Mouse (Mus musculus): ENCODE data around the gene Trrap. TPM values are rescaled to one million over a fixed set of nuclear protein-coding genes. Genes with fewer than 3 reads are reported as not detected.
"Not testable (repeated sequence)": the region's sequence is repeated elsewhere in the genome, so short reads cannot be mapped to it uniquely, and the experiment has no call there.

Gene Trrap
- total RNA-seq (2012; rRNA removed), result 55.0 and 55.4 TPM in 2 replicates
- 15.3 and 18.2 TPM in 2 replicates for total RNA-seq (2014; rRNA removed)
- 69.7 and 77.0 TPM in 2 replicates for polyA plus RNA-seq (2012; ENCODE audit: insufficient read length, low read depth)

DNA sequence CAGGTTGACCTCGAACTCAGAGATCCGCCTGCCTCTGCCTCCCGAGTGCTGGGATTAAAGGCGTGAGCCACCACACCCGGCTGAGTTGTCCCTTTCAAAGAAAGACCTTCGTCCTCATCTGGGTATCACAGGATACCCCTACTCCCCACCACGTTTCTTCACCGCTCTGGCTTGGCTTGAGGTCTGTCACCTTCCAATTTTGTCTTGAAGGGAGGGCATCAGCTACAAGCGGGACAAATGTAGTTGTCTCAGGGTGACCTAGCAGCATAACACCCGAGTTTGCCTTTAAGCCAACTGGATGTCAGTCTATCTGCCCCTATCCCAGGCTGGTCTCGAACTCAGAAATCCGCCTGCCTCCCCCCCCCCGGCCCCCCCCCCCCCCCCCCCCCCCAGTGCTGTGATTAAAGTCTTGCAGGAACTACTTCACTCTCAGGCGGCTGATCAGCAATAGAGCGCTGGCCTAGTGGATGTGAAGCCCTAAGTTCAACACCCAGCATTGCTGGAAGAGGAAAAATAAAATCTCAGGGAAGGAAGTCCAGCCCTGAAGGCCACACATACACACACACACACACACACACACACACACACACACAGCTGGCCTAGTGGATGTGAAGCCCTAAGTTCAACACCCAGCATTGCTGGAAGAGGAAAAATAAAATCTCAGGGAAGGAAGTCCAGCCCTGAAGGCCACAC, at the start of gene Trrap:
Trrap (plus strand) TSS at position 627 of the 693 bp plus-strand sequence.
- DNase-seq (ENCODE audit: extremely low read depth); in situ Hi-C loops (cut with MboI; ENCODE audit: low pct_ligation_motif_present, low pct_unique_long_range_greater_than_20kb, low sequenced_read_pairs): not testable (repeated sequence)
- H3K79me2 ChIP-seq (replicated peaks; ENCODE audit: control insufficient read depth, extremely low read depth, insufficient read depth, poor library complexity, severe bottlenecking), result peaks cover 21% of the 10 kb centered on the region

DNA sequence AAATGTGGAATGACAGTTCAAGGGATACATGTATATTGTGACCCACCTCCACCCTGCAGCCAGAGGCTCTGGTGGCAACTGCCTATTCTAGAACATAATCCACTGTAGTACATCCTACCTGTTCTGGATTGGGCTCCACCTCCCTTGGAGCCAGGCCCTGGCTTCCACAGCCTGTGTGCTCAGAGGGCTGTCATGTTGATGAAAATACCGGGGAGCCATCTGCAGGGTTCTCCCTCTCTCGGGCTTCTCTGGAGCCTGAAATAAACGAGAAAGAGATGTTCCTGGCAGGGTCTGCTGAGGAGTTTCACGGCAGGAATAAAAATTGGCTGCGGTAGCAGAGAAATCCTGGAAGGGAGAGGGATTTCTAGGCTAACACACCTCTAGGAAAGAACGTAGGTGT, 47.8 kb upstream of the Trrap start:
- no peak overlapping the region for H3K4me3 ChIP-seq (replicated peaks in 1 of 3; ENCODE audit: low read depth in 2 of 3, low read length in 2 of 3, poor library complexity in 1 of 3)
- no peaks in the 10 kb centered on the region for H3K79me2 ChIP-seq (replicated peaks; ENCODE audit: control insufficient read depth, extremely low read depth, insufficient read depth, poor library complexity, severe bottlenecking)
- dilution Hi-C loops (cut with MboI; ENCODE audit: extremely low pct_ligation_motif_present, extremely low pct_unique_long_range_greater_than_20kb, low sequenced_read_pairs), result no loop called here
- TF ChIP-seq JUN (IDR thresholded peaks at IDR 0.05; ENCODE audit: insufficient read depth, low read depth, low read length) (no peak), SMC3 (IDR thresholded peaks at IDR 0.05; ENCODE audit: low read depth, low read length) (no peak), BHLHE40 (IDR thresholded peaks at IDR 0.05; ENCODE audit: low read depth, low read length) (no peak), NRF1 (IDR thresholded peaks at IDR 0.05; ENCODE audit: low read depth, low read length) (no peak), KAT2A (IDR thresholded peaks at IDR 0.05; ENCODE audit: insufficient replicate concordance, low read length) (no peak), JUND (conservative IDR thresholded peaks at IDR 0.05; ENCODE audit: low read depth, low read length) (no peak), GABPA (IDR thresholded peaks at IDR 0.05; ENCODE audit: insufficient replicate concordance, low read depth, low read length) (no peak), CTCF (conservative IDR thresholded peaks at IDR 0.05 in 1 of 2, IDR thresholded peaks at IDR 0.05 in 1 of 2; ENCODE audit: low read depth in 2 of 2, low read length in 2 of 2) (no peak), RCOR1 (conservative IDR thresholded peaks at IDR 0.05; ENCODE audit: low read depth, low read length) (no peak), POLR2A (IDR thresholded peaks at IDR 0.05; ENCODE audit: low read depth, low read length) (no peak)
- H3K4me1 ChIP-seq (ENCODE audit: control insufficient read depth in 1 of 2, insufficient read depth in 2 of 2), result no peaks in the 10 kb centered on the region
- H3K4me2 ChIP-seq (ENCODE audit: insufficient read depth, low read depth, poor library complexity, severe bottlenecking), result no peak overlapping the region
- no peak overlapping the region for H3K27ac ChIP-seq (ENCODE audit: insufficient read depth, low read depth)
- no peak overlapping the region for H3K9ac ChIP-seq (ENCODE audit: insufficient read depth, low read depth)
- no peaks in the 10 kb centered on the region for H3K36me3 ChIP-seq (replicated peaks in 1 of 2; ENCODE audit: control insufficient read depth in 1 of 2, insufficient read depth in 1 of 2, low read length in 1 of 2)
- in situ Hi-C loops (cut with MboI; ENCODE audit: low pct_ligation_motif_present, low pct_unique_long_range_greater_than_20kb, low sequenced_read_pairs), result no loop called here
- no peak for DNase-seq (ENCODE audit: extremely low read depth)
- H3K9me3 ChIP-seq (replicated peaks; ENCODE audit: low read length), result no peaks in the 10 kb centered on the region
- H3K27me3 ChIP-seq (replicated peaks), result peaks cover 12% of the 10 kb centered on the region

More for the DNA sequence above, at the start of gene Trrap:
- Histone ChIP-seq H3K27me3 (replicated peaks) (peaks cover 20% of the 10 kb centered on the region), H3K4me3 (replicated peaks in 1 of 3; ENCODE audit: low read depth in 2 of 3, low read length in 2 of 3, poor library complexity in 1 of 3) (peak within 1 kb of the TSS; percentile 95 to 97 (median 96)), H3K9ac (ENCODE audit: insufficient read depth, low read depth) (peak within 1 kb of the TSS; percentile 82), H3K27ac (ENCODE audit: insufficient read depth, low read depth) (peak within 1 kb of the TSS; percentile 77), H3K36me3 (replicated peaks in 1 of 2; ENCODE audit: control insufficient read depth in 1 of 2, insufficient read depth in 1 of 2, low read length in 1 of 2) (peaks cover 11 to 22% of the 10 kb centered on the region in 2 experiments), H3K4me2 (ENCODE audit: insufficient read depth, low read depth, poor library complexity, severe bottlenecking) (peak within 1 kb of the TSS; percentile 24; the same call in 1 of the 2 replicates), H3K4me1 (ENCODE audit: control insufficient read depth in 1 of 2, insufficient read depth in 2 of 2) (peaks cover 5 to 29% of the 10 kb centered on the region in 2 experiments; a peak in 3 of 4 replicates)
- dilution Hi-C loops (cut with MboI; ENCODE audit: extremely low pct_ligation_motif_present, extremely low pct_unique_long_range_greater_than_20kb, low sequenced_read_pairs); H3K9me3 ChIP-seq (replicated peaks; ENCODE audit: low read length): not testable (repeated sequence)

DNA sequence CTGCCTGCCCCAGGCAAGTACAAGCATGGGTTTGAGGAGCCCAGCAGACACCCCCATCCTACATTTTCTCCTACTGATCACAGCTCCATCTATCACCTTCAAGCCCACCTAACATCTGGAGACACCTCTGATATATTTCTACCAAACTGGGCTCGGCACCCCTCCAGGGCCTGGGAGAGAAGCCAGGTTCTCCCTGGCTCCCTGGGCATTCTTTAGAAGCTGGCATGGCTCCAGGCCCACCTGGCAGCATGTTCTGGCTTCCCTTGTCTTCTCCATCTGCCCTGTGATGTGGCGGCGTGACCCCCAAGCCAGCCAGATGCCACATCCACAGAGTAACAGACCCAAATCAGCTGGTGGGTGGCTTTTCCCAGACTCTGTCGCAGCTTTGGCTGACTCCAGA, 47.3 kb upstream of the Trrap start:
- no peaks in the 10 kb centered on the region for H3K36me3 ChIP-seq (replicated peaks in 1 of 2; ENCODE audit: control insufficient read depth in 1 of 2, insufficient read depth in 1 of 2, low read length in 1 of 2)
- no peak overlapping the region for H3K27ac ChIP-seq (ENCODE audit: insufficient read depth, low read depth)
- TF ChIP-seq MAX (IDR thresholded peaks at IDR 0.05; ENCODE audit: low read length), result no peak
- no peak overlapping the region for H3K4me2 ChIP-seq (ENCODE audit: insufficient read depth, low read depth, poor library complexity, severe bottlenecking)
- dilution Hi-C loops (cut with MboI; ENCODE audit: extremely low pct_ligation_motif_present, extremely low pct_unique_long_range_greater_than_20kb, low sequenced_read_pairs), result no loop called here
- peaks cover 12% of the 10 kb centered on the region for H3K27me3 ChIP-seq (replicated peaks)
- in situ Hi-C loops (cut with MboI; ENCODE audit: low pct_ligation_motif_present, low pct_unique_long_range_greater_than_20kb, low sequenced_read_pairs), result no loop called here
- no peak for DNase-seq (ENCODE audit: extremely low read depth)
- H3K4me1 ChIP-seq (ENCODE audit: control insufficient read depth in 1 of 2, insufficient read depth in 2 of 2), result no peaks in the 10 kb centered on the region
- no peaks in the 10 kb centered on the region for H3K79me2 ChIP-seq (replicated peaks; ENCODE audit: control insufficient read depth, extremely low read depth, insufficient read depth, poor library complexity, severe bottlenecking)
- H3K4me3 ChIP-seq (replicated peaks in 1 of 3; ENCODE audit: low read depth in 2 of 3, low read length in 2 of 3, poor library complexity in 1 of 3), result no peak overlapping the region
- no peaks in the 10 kb centered on the region for H3K9me3 ChIP-seq (replicated peaks; ENCODE audit: low read length)
- no peak overlapping the region for H3K9ac ChIP-seq (ENCODE audit: insufficient read depth, low read depth)
